ENCODE assay signal across 17 mouse cellular contexts in the genomic region with DNA sequence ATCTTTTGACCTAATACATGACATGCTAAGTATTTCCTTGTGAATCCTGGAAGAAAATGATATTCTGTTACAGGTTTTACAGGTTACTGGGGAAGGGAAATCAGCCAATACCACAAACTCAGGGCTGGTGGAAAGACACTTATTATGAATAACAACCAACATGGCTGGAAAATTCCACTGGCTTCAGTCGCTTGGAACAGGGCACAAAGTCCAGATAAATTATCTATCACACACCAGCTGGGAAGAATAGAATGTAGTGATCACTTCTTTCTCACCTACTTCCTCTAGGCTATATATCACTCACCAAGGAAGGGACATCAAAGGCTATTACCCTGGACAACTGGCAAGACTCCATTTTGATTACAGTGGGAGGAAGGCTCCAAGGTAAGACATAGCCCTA. TPM values are rescaled to one million over a fixed set of nuclear protein-coding genes. Genes with fewer than 3 reads are reported as not detected.
"Had no signal": no experiment of that assay in that cellular context is flagged by ENCODE, and none has a peak within 500 bp of the region (broad histone marks: within the 10 kb centered on the region; RNA-seq: fewer than 3 reads in every experiment).

No protein-coding gene starts in this region.

- H3K4me1 ChIP-seq: limb, embryonic 12.5 days; liver, embryonic 13.5 days; lung, embryonic 15.5 days; midbrain, embryonic 12.5 days had no signal

- ATAC-seq: hindbrain, embryonic 16.5 days; inflammation-experienced regulatory T-cells, adult 6 months; liver, postnatal 0 days had no signal

- H3K4me3 ChIP-seq: limb, embryonic 12.5 days; liver, embryonic 13.5 days; lung, embryonic 15.5 days; megakaryocyte, embryonic 14.5 days; midbrain, embryonic 12.5 days had no signal

- H3K9ac ChIP-seq: limb, embryonic 12.5 days; liver, embryonic 13.5 days; liver, postnatal 0 days; lung, embryonic 15.5 days; midbrain, embryonic 12.5 days had no signal

- H3K27ac ChIP-seq: limb, embryonic 12.5 days; liver, embryonic 13.5 days; lung, embryonic 15.5 days; macrophage; midbrain, embryonic 12.5 days had no signal

- DNase-seq: liver; liver, embryonic 13.5 days; liver, postnatal 0 days; lung, postnatal 14 days; right cerebral cortex, postnatal 25 days; thymus, adult 2 months; thymus, postnatal 36 days had no signal

- H3K9me3 ChIP-seq: limb, embryonic 12.5 days; liver, embryonic 13.5 days; lung, embryonic 15.5 days; megakaryocyte, embryonic 14.5 days; midbrain, embryonic 12.5 days had no signal

- H3K27me3 ChIP-seq: limb, embryonic 12.5 days; liver, embryonic 13.5 days; lung, embryonic 15.5 days; megakaryocyte, embryonic 14.5 days; midbrain, embryonic 12.5 days had no signal

- H3K4me2 ChIP-seq: limb, embryonic 12.5 days; liver, embryonic 13.5 days; lung, embryonic 15.5 days; midbrain, embryonic 12.5 days had no signal

- H3K36me3 ChIP-seq: limb, embryonic 12.5 days; liver, embryonic 13.5 days; lung, embryonic 15.5 days; midbrain, embryonic 12.5 days had no signal

RNA-seq across cellular contexts. Expression of a gene that starts 11.1 kb away (rescaled TPM):
- polyA plus RNA-seq: hindbrain, embryonic 16.5 days; limb, embryonic 12.5 days; liver, embryonic 13.5 days; liver, postnatal 0 days; macrophage; midbrain, embryonic 12.5 days; midbrain, postnatal 0 days; neural tube, embryonic 14.5 days; stomach, embryonic 14.5 days; thymus, adult 2 months had no signal
